Mouse (Mus musculus) retina, embryonic 14.5 days (tissue): Measurements from ENCODE around the gene Sgpp1.
A peak's percentile ranks its signal among the peaks of the same experiment; 100 is the strongest.
"Not testable (repeated sequence)": the region's sequence is repeated elsewhere in the genome, so short reads cannot be mapped to it uniquely, and the experiment has no call there.

Source experiments
- DNase-seq: peaks from one replicate; pipeline ENCODE4 v3.0.0-alpha.2; 2015; ENCODE audit warnings: low spot score

Gene Sgpp1

DNA sequence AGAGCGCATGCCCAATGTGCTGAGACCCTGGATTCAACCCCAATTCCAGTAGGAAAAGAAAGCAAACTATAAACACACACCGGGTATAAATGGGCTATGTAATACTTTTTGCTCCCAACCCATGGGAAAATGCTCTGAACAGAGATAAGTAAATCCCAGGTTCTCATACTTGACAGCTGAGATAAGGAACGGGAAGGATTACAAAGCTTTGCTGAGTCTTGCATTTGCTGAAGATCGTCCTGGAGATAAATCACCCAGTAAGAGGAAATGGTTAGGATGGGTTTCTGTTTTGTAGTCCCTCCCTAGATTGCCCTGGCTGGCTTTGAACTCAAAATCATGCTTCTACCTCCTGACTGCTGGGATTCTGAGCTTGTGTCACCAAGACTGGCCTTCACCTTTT lies 48.2 kb downstream of the Sgpp1 start:
- DNase-seq, result no peak

DNA sequence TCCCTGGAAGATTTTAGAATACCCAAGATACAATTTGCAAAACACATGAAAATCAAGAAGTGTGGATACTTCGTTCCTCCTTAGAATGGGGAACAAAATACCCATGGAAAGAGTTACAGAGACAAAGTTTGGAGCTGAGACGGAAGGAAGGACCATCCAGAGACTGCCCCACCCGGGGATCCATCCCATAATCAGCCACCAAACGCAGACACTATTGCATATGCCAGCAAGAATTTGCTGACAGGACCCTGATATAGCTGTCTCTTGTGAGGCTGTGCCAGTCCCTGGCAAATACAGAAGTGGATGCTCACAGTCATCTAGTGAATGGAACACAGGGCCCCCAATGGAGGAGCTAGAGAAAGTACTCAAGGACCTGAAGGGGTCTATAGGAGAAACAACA lies 51.5 kb downstream of the Sgpp1 start:
- DNase-seq, result not testable (repeated sequence)

DNA sequence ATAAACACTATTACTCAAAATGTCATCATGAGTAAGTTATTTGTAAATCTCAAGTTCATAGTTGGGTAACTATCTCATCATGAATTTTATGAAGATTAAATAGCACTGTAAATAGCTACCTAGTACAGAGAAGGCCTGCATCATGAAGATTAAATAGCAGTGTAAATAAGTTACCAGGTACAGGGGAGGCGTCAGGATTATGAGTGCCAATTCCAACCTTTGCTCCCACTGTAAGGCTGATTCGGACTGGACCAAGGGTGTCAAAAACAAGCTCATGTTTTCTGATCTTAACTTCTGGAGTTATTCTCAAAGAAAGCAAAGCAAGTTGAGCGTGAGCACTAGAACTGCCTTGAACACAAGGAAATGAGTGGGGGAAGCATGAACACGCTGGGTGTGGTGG lies 51.9 kb downstream of the Sgpp1 start:
- no peak for DNase-seq

DNA sequence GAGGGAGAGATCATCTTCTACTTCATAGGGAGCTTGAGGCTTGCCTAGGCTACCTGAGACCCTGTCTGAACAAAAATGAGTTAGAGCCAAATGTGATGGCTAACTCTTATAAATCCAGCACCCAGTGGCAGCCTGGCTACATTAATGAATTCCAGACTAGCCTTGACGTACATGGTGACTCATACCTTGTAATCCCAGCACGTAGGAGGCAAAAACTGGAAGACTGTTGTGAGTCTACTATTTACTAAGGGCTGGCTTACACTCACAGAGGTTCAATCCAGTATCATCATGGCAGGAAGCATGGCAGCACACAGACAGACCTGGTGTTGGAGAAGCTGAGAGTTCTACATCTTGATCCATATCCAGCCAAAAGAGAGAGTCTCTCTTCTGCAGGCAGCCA lies 52.7 kb downstream of the Sgpp1 start:
- no peak for DNase-seq

GRCm38 (mm10) chr12:75681101-75681500 lies 54.4 kb downstream of the Sgpp1 start:
- no peak for DNase-seq

- no peak for DNase-seq
Measured at GRCm38 (mm10) chr12:75678393-75678792, 57.1 kb downstream of the Sgpp1 start.

DNA sequence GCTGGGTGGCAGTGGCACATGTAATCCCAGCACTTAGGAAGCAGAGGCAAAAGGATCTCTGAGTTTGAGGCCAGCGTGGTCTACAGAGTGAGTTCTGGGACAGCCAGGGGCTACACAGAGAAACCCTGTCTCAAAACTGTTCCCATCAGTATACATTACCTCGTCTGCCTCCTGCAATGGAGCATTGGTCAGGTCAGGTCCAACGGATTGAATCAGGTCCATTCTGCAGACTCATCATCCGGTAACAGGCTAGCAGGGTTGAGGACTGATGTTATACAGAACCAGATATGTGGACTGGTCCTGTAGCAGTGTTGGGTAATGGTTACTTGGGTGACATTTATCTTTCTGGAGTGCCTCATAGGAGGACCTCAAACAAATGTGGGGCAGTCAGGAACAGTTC lies 62.9 kb downstream of the Sgpp1 start:
- DNase-seq, result no peak

DNA sequence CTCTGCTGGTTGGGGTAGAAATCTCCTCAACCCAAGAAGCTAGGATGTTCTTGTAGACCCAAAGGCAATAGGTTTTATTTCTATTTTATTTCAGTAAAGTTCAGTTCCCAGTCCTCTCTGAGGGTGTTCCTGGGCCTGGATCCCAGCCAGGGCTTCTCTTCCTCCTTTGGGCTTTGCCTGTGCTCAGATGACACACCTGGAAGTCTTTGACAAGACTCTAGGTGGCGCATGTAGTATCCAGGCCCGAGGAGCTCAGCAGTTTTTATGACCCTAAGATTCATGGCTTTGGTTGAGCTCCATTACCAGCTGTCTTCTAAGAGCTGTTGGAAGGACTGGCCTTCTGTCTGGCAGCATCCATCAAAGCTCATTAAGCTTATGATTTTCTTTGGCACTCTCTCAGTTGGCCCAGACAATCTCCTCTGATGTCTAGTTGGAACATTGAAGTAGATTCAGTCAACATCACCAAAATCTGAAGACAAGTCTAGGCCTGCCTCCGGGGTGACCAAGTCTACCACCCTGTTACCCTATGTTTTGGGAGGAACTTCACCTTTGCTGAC lies 63.7 kb downstream of the Sgpp1 start:
- no peak for DNase-seq

- DNase-seq, result no peak
Measured at GRCm38 (mm10) chr12:75670611-75671010, 64.9 kb downstream of the Sgpp1 start.

DNA sequence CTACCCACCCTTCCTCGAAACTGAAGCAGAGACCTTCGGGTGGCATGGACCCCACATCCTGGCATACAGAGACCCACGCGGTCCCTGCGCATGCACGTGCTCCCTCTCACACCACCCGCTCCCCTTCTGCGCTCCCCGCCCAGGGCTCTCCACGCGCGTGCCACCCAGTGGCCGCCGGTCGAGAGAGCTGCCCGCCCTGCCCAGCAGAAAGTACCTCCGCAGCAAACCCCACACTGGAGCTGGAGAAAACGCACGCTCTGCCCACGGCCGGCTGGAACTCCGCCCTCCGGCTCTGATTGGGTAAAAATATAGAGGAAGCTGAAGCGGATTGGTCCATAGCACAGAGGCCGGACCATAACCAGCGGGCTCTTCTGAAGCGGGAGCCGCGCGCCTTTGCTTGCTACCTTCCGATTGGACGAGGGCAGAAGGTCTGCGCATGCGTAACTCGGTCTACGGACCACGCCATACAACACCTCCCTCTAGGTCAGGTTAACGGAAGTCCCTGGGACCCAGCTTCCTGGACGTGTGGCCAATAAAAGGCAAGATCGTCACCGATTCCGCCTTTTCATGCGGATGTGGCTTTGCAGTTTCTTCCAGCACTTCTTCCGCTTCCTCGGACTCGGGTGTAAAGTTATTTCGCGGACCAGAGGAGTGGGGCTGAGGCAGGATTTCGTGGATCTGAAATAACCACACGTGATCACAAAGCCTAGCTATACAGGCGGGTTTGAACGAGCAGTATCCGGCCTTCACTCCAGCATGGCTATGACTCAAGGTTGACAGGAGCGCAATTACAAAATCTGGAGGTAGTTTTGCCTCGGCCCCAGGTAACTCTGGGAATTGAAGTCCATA lies 66.0 kb downstream of the Sgpp1 start, which contains the start of gene Wdr89:
Gene Wdr89 (minus strand): TSS at position 280 of the 849 bp plus-strand sequence.
- DNase-seq, result peak; percentile 100

DNA sequence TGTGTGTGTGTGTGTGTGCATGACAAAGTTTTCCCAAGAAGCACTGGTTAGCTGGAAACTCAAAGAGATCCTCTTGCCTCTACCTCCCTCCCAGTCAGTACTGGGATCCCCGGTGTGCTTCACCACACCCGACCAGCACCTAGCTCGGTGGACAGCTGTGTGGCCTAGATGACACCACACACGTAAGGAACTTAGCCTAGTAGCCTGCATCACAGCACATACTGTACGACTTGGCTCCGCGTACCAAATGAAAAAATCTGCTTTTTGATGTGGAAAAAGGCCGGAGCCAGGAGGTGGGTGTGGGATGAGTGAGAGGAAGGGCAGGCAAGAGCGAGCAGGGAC lies 66.6 kb downstream of the Sgpp1 start:
- no peak for DNase-seq

- no peak for DNase-seq
Measured at GRCm38 (mm10) chr12:75668221-75668620, 67.3 kb downstream of the Sgpp1 start.

DNA sequence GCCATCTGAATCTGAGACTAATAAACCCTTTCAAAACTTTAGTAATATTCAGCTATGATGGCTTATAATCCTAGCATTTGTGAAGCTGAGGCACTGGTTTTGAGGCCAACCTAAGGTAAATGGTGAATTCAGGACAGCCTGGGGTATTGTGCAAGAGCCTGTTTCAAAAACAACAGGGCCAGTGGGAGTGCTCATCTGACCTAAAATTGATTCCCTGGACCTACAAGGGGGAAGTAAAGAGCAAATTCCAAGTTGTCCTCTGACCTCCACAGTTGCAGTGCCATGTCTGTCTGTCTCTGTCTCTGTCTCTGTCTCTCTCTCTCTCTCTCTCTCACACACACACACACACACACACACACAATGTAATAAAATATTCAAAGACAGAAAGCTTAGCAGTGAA lies 68.6 kb downstream of the Sgpp1 start:
- no peak for DNase-seq

DNA sequence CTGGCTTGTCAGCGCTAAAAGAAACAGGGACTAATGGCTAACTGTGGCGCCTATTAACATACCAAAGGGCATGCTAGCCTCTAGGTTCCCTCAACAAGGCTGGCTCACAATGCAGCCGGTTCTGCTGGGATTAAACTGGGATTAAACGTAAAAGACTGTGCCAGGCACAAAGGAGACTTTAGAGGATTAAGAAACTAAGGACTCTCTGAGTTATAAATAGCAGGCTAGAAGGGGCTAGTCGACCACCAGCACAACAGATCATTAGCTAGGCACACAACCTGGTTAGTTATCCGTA lies 71.1 kb downstream of the Sgpp1 start:
- DNase-seq, result no peak
